In the genomic region with DNA sequence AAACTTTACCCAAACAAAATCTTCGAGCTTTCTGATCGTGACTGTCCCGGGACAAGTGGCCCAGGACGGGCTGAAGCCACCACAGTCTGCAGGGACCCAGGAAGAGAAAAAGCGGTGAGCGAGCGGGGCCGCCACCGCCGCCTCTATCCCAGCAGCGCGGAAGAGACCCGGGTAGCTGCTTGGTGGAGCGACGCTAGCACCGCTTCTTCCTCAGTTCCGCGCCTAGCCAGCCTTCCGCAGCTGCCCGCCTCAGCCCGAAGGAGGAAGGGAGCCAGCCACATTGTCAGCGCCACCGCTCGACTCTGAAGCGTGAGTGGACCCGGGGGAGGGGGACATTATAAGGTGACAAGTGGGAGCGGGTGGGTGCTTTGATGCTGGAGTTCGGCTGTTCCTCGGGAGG, we compare ENCODE assay signal across 8 mouse cellular contexts. TPM values are rescaled to one million over a fixed set of nuclear protein-coding genes. Genes with fewer than 3 reads are reported as not detected.
DNase-seq lines count a peak whose midpoint lies in the region; ATAC-seq and TF ChIP-seq lines count a peak whose summit lies in the region.

No protein-coding gene starts in this region.

- no peak overlapping the region for H3K27ac ChIP-seq in cerebellum, adult 2 months (ENCODE audit: insufficient read depth, low read length)
- H3K27ac ChIP-seq in hindbrain, embryonic 12.5 days, result peak overlapping the region; percentile 96
- H3K27ac ChIP-seq in left cerebral cortex, adult 2 months, result peak overlapping the region; percentile 89

- no peak for TF ChIP-seq POLR2A in cerebellum, adult 2 months (IDR thresholded peaks at IDR 0.05; ENCODE audit: borderline replicate concordance, insufficient read depth, low read length)

- DNase-seq in MN1 (ENCODE audit: low spot score), result peak; percentile 53
- peak; percentile 18 to 24 for DNase-seq in cerebellum, adult 2 months
- peak; percentile 38 to 52 for DNase-seq in left cerebral cortex, adult 2 months (ENCODE audit: extremely low spot score in 1 of 2, low spot score in 2 of 2)
- peak; percentile 66 to 75 for DNase-seq in lung, postnatal 4 days
- DNase-seq in right cerebral cortex, adult 2 months (ENCODE audit: low spot score in 2 of 2), result peak; percentile 45 to 51
- DNase-seq in urinary bladder, postnatal 36 days (ENCODE audit: low spot score in 2 of 2), result peak; percentile 22 to 27

- H3K9me3 ChIP-seq in hindbrain, embryonic 12.5 days (replicated peaks), result no peaks in the 10 kb centered on the region

- no peak for TF ChIP-seq CTCF in cerebellum, adult 2 months (IDR thresholded peaks at IDR 0.05; ENCODE audit: borderline replicate concordance, insufficient read depth, low read depth, low read length)
- no peak for TF ChIP-seq CTCF in left cerebral cortex, adult 2 months (IDR thresholded peaks at IDR 0.05)

- H3K27me3 ChIP-seq in cerebellum, adult 2 months (ENCODE audit: control insufficient read depth, insufficient read depth, low read length), result no peaks in the 10 kb centered on the region
- H3K27me3 ChIP-seq in hindbrain, embryonic 12.5 days, result no peaks in the 10 kb centered on the region

- H3K36me3 ChIP-seq in hindbrain, embryonic 12.5 days, result no peaks in the 10 kb centered on the region

- no peaks in the 10 kb centered on the region; the same call in 1 of the 2 replicates for H3K4me1 ChIP-seq in cerebellum, adult 2 months (ENCODE audit: control insufficient read depth, insufficient read depth, low read length)
- peaks cover 29% of the 10 kb centered on the region for H3K4me1 ChIP-seq in hindbrain, embryonic 12.5 days

- H3K4me2 ChIP-seq in hindbrain, embryonic 12.5 days (replicated peaks), result peak overlapping the region; percentile 100

- WGBS in cerebellum, adult 2 months, result under 1% methylated on average over 29 of the region's 29 CpGs
- WGBS in hindbrain, embryonic 12.5 days, result under 1% methylated on average over 29 of the region's 29 CpGs

- peak overlapping the region; percentile 92 for H3K4me3 ChIP-seq in cerebellum, adult 2 months (replicated peaks; ENCODE audit: insufficient read depth, low read depth, low read length)
- peak overlapping the region; percentile 99 for H3K4me3 ChIP-seq in hindbrain, embryonic 12.5 days
- peak overlapping the region; percentile 87 for H3K4me3 ChIP-seq in left cerebral cortex, adult 2 months

- peak; percentile 44 for ATAC-seq in frontal cortex, adult (ENCODE audit: low TSS enrichment)
- ATAC-seq in hindbrain, embryonic 12.5 days (ENCODE audit: low FRiP score), result peak; percentile 17

- peak overlapping the region; percentile 89 for H3K9ac ChIP-seq in hindbrain, embryonic 12.5 days

- intact Hi-C loops in left cerebral cortex, adult 2 months (cut with DNase I), result loop anchor here (10.0 kb wide), 1 partner anchor 121 kb away; no protein-coding TSS in a partner anchor

RNA-seq across cellular contexts. Expression of a gene that starts 0.4 kb away (rescaled TPM):
- polyA plus RNA-seq in cerebellum, adult 2 months (2012; rRNA removed), result 76.2 and 87.9 TPM in 2 replicates
- 20.6 and 21.5 TPM in 2 replicates for polyA plus RNA-seq in hindbrain, embryonic 12.5 days (2016; fragmentation: Nextera tagmentation; extraction: Ambion mirVana)
- total RNA-seq in left cerebral cortex, adult 2 months (2021), result 100 to 1,000 TPM; 234 to 282 TPM
